Mouse (Mus musculus) testis, adult 2 months (tissue): ENCODE measurements around the gene Faap20.

Experiments used
- CTCF ChIP-seq: fragments of 200-500 bp; IDR thresholded peaks from 2 replicates; pipeline ENCODE4 v1.5.1; 2012; ENCODE audit warnings: low read depth, mild to moderate bottlenecking, inconsistent platforms, low read length, moderate library complexity; ENCODE audit not compliant: control insufficient read depth, insufficient read depth, insufficient replicate concordance
- POLR2A ChIP-seq: fragments of 200-500 bp; IDR thresholded peaks from 2 replicates; pipeline ENCODE4 v1.6.1; 2012; ENCODE audit warnings: low read depth, mild to moderate bottlenecking, inconsistent platforms, low read length, moderate library complexity; ENCODE audit not compliant: control insufficient read depth

GRCm38 (mm10) chr4:155219271-155220212, 30.1 kb upstream of the Faap20 start:
- TF ChIP-seq POLR2A (no peak), CTCF (no peak)
